8 mouse cellular contexts compared by ENCODE assay signal in genomic region chr4:103214498-103214924, GRCm38 (mm10). TPM values are rescaled to one million over a fixed set of nuclear protein-coding genes. Genes with fewer than 3 reads are reported as not detected.
A peak's percentile ranks its signal among the peaks of the same experiment; 100 is the strongest.
DNase-seq lines count a peak whose midpoint lies in the region; ATAC-seq and TF ChIP-seq lines count a peak whose summit lies in the region.

No protein-coding gene starts in this region.

- H3K9ac ChIP-seq in heart, embryonic 14.5 days (ENCODE audit: low read length), result peak overlapping the region; percentile 99
- H3K9ac ChIP-seq in liver, embryonic 15.5 days, result peak overlapping the region; percentile 92
- H3K9ac ChIP-seq in neural tube, embryonic 11.5 days (ENCODE audit: low read length), result peak overlapping the region; percentile 97
- H3K9ac ChIP-seq in stomach, embryonic 15.5 days, result peak overlapping the region; percentile 97

- H3K9me3 ChIP-seq in forebrain, embryonic 10.5 days, result no peaks in the 10 kb centered on the region
- no peaks in the 10 kb centered on the region for H3K9me3 ChIP-seq in heart, embryonic 14.5 days (ENCODE audit: control insufficient read depth, low read length)
- H3K9me3 ChIP-seq in liver, embryonic 15.5 days (replicated peaks), result no peaks in the 10 kb centered on the region
- no peaks in the 10 kb centered on the region for H3K9me3 ChIP-seq in neural tube, embryonic 11.5 days (ENCODE audit: control insufficient read depth, low read length)
- no peaks in the 10 kb centered on the region for H3K9me3 ChIP-seq in stomach, embryonic 15.5 days

- peaks cover 2% of the 10 kb centered on the region for H3K4me1 ChIP-seq in bone marrow, adult 2 months (ENCODE audit: control insufficient read depth, insufficient read depth, low read length)
- peaks cover 40% of the 10 kb centered on the region for H3K4me1 ChIP-seq in forebrain, embryonic 10.5 days
- peaks cover 0 to 4% of the 10 kb centered on the region in 2 experiments; a peak in 2 of 4 replicates for H3K4me1 ChIP-seq in heart, embryonic 14.5 days (ENCODE audit: control insufficient read depth in 2 of 2, insufficient read depth in 2 of 2, low read length in 2 of 2)
- peaks cover 29% of the 10 kb centered on the region for H3K4me1 ChIP-seq in liver, embryonic 15.5 days (replicated peaks)
- H3K4me1 ChIP-seq in neural tube, embryonic 11.5 days (ENCODE audit: control insufficient read depth, insufficient read depth, low read length), result no peaks in the 10 kb centered on the region
- H3K4me1 ChIP-seq in stomach, embryonic 15.5 days, result peaks cover 4% of the 10 kb centered on the region; the same call in 1 of the 2 replicates

- peak; percentile 76 to 79 for DNase-seq in B cell, adult 2 months
- peak; percentile 75 for DNase-seq in forebrain, embryonic 10.5 days (ENCODE audit: extremely low spot score, low spot score)
- peak; percentile 83 for DNase-seq in kidney, postnatal 14 days
- DNase-seq in neural tube, embryonic 11.5 days (ENCODE audit: low spot score), result peak; percentile 78

- H3K4me2 ChIP-seq in heart, embryonic 14.5 days (ENCODE audit: low read length), result peak overlapping the region; percentile 63
- H3K4me2 ChIP-seq in liver, embryonic 15.5 days, result peak overlapping the region; percentile 95
- peak overlapping the region; percentile 54 for H3K4me2 ChIP-seq in neural tube, embryonic 11.5 days (ENCODE audit: low read depth)
- H3K4me2 ChIP-seq in stomach, embryonic 15.5 days, result peak overlapping the region; percentile 61

- peak; percentile 53; the same call in 1 of the 2 replicates for TF ChIP-seq POLR2A in bone marrow, adult 2 months (IDR thresholded peaks at IDR 0.05; ENCODE audit: borderline replicate concordance, control insufficient read depth, low read depth, low read length)

- no peak for TF ChIP-seq CTCF in bone marrow, adult 2 months (IDR thresholded peaks at IDR 0.05; ENCODE audit: control insufficient read depth, insufficient read depth, low read length)

- under 1% methylated on average over 47 of the region's 48 CpGs for WGBS in bone marrow, adult 2 months
- under 1% methylated on average over 48 of the region's 48 CpGs for WGBS in forebrain, embryonic 10.5 days
- WGBS in heart, embryonic 14.5 days, result under 1% methylated on average over 47 of the region's 48 CpGs
- WGBS in liver, embryonic 15.5 days (ENCODE audit: insufficient replicate concordance), result 0% methylated on average over 48 of the region's 48 CpGs
- WGBS in neural tube, embryonic 11.5 days, result under 1% methylated on average over 31 of the region's 48 CpGs
- WGBS in stomach, embryonic 15.5 days, result under 1% methylated on average over 48 of the region's 48 CpGs

- H3K27me3 ChIP-seq in forebrain, embryonic 10.5 days (ENCODE audit: poor library complexity, severe bottlenecking), result no peaks in the 10 kb centered on the region
- no peaks in the 10 kb centered on the region for H3K27me3 ChIP-seq in heart, embryonic 14.5 days (ENCODE audit: control insufficient read depth, insufficient read depth, low read length)
- H3K27me3 ChIP-seq in liver, embryonic 15.5 days, result no peaks in the 10 kb centered on the region
- no peaks in the 10 kb centered on the region for H3K27me3 ChIP-seq in neural tube, embryonic 11.5 days (ENCODE audit: control insufficient read depth, insufficient read depth, low read length)
- H3K27me3 ChIP-seq in stomach, embryonic 15.5 days (replicated peaks), result no peaks in the 10 kb centered on the region

- ATAC-seq in heart, embryonic 14.5 days (ENCODE audit: insufficient number of reproducible peaks, insufficient read depth, low FRiP score, low read depth), result peak; percentile 80
- ATAC-seq in liver, embryonic 15.5 days (ENCODE audit: insufficient read depth), result peak; percentile 65
- ATAC-seq in neural tube, embryonic 11.5 days (ENCODE audit: insufficient read depth, low FRiP score, low TSS enrichment), result peak; percentile 76
- ATAC-seq in stomach, embryonic 15.5 days (ENCODE audit: insufficient read depth, low FRiP score, low read depth), result peak; percentile 66; the same call in 1 of the 2 replicates

- H3K4me3 ChIP-seq in bone marrow, adult 2 months (replicated peaks; ENCODE audit: control insufficient read depth, low read depth, low read length), result peak overlapping the region; percentile 90
- H3K4me3 ChIP-seq in forebrain, embryonic 10.5 days, result peak overlapping the region; percentile 80
- peak overlapping the region; percentile 83 to 98 for H3K4me3 ChIP-seq in heart, embryonic 14.5 days (ENCODE audit: control insufficient read depth in 1 of 2, insufficient read depth in 1 of 2, low read depth in 1 of 2, low read length in 2 of 2)
- peak overlapping the region; percentile 91 for H3K4me3 ChIP-seq in liver, embryonic 15.5 days (replicated peaks)
- peak overlapping the region; percentile 88 for H3K4me3 ChIP-seq in neural tube, embryonic 11.5 days (ENCODE audit: low read depth, low read length)
- H3K4me3 ChIP-seq in stomach, embryonic 15.5 days (replicated peaks), result peak overlapping the region; percentile 89

- H3K27ac ChIP-seq in bone marrow, adult 2 months (ENCODE audit: control insufficient read depth, insufficient read depth, low read depth, low read length, poor library complexity), result peak overlapping the region; percentile 81
- H3K27ac ChIP-seq in forebrain, embryonic 10.5 days, result peak overlapping the region; percentile 99
- peak overlapping the region; percentile 86 to 96 for H3K27ac ChIP-seq in heart, embryonic 14.5 days (replicated peaks in 1 of 2; ENCODE audit: control insufficient read depth in 1 of 2, insufficient read depth in 1 of 2, low read depth in 2 of 2, low read length in 2 of 2)
- peak overlapping the region; percentile 90 for H3K27ac ChIP-seq in liver, embryonic 15.5 days (replicated peaks)
- H3K27ac ChIP-seq in neural tube, embryonic 11.5 days (ENCODE audit: low read depth, low read length), result peak overlapping the region; percentile 93
- H3K27ac ChIP-seq in stomach, embryonic 15.5 days, result peak overlapping the region; percentile 97

- peaks cover 22% of the 10 kb centered on the region for H3K36me3 ChIP-seq in forebrain, embryonic 10.5 days (replicated peaks)
- peaks cover 24% of the 10 kb centered on the region for H3K36me3 ChIP-seq in heart, embryonic 14.5 days (ENCODE audit: control insufficient read depth, insufficient read depth, low read length)
- peaks cover 12% of the 10 kb centered on the region; the same call in 1 of the 2 replicates for H3K36me3 ChIP-seq in liver, embryonic 15.5 days (replicated peaks)
- no peaks in the 10 kb centered on the region for H3K36me3 ChIP-seq in neural tube, embryonic 11.5 days (ENCODE audit: control insufficient read depth, insufficient read depth, low read length)
- H3K36me3 ChIP-seq in stomach, embryonic 15.5 days, result peaks cover 4% of the 10 kb centered on the region; the same call in 1 of the 2 replicates

RNA-seq across cellular contexts. Expression of gene Slc35d1, which starts 0.5 kb away (rescaled TPM):
- polyA plus RNA-seq in bone marrow, adult 2 months (2011; ENCODE audit: insufficient read depth, insufficient read length, low replicate concordance, missing spikeins), result 3.8 and 4.9 TPM in 2 replicates
- 10.3 and 11.2 TPM in 2 replicates for polyA plus RNA-seq in forebrain, embryonic 10.5 days (2016; fragmentation: Nextera tagmentation; extraction: Ambion mirVana)
- polyA plus RNA-seq in heart, embryonic 14.5 days (2014; fragmentation: Nextera tagmentation; extraction: Ambion mirVana), result 6.3 and 8.5 TPM in 2 replicates
- 6.5 and 6.8 TPM in 2 replicates for polyA plus RNA-seq in liver, embryonic 15.5 days (2015; fragmentation: Nextera tagmentation; extraction: Ambion mirVana)
- 12.0 TPM in 2 replicates for polyA plus RNA-seq in neural tube, embryonic 11.5 days (2014; fragmentation: Nextera tagmentation; extraction: Ambion mirVana)
- polyA plus RNA-seq in stomach, embryonic 15.5 days (2015; fragmentation: Nextera tagmentation; extraction: Ambion mirVana), result 11.3 and 11.5 TPM in 2 replicates

Comparison
In these comparisons a context has a peak if more than half of its experiments do, and no peak if none do; other contexts are left out.
1. Peak in every context shown above with its lines: DNase-seq, ATAC-seq, H3K4me3 ChIP-seq and H3K27ac ChIP-seq.